Mouse (Mus musculus): ENCODE results near the gene Gstp2.

GRCm38 (mm10) chr19:4000949-4001525, 44.8 kb downstream of the Gstp2 start:
- TF ChIP-seq CTCF (IDR thresholded peaks at IDR 0.05): no peak
- TF ChIP-seq EP300 (IDR thresholded peaks at IDR 0.05): no peak
